Mouse (Mus musculus) kidney, postnatal 36 days (tissue): Measurements from ENCODE around the gene Rfc4.
"Not testable (repeated sequence)": the region's sequence is repeated elsewhere in the genome, so short reads cannot be mapped to it uniquely, and the experiment has no call there.

Experiments
- DNase-seq, 2 experiments: peaks; one replicate each; pipeline ENCODE4 v3.0.0; 2021 to 2022; ENCODE audit warnings: mixed read lengths in 2 of 2

Gene Rfc4

DNA sequence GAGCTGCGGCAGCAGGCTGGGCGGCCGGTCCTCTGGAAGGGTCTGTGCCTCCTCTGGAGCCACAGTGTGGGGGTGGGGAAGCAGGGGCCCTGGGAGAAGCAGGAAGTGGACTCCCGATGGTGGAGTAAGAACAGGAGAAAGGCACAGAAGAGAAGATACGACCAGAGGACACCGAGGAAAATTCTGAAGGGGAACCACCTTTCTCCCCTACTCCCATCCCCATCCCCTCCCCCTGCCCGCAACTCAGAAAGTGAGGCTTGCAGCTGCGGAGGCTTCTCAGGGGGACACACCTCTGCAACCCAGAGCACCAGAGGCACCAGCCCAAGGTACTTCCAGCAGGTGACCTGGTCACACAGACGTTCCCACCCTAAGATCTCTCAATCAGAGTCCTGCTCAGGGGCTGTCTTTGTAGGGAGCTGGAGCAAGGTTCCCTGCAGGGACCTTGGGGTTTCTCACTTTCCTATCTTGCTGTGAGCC lies 27.4 kb downstream of the Rfc4 start:
- peak in 1 of 2 experiments; percentile 57 for DNase-seq

DNA sequence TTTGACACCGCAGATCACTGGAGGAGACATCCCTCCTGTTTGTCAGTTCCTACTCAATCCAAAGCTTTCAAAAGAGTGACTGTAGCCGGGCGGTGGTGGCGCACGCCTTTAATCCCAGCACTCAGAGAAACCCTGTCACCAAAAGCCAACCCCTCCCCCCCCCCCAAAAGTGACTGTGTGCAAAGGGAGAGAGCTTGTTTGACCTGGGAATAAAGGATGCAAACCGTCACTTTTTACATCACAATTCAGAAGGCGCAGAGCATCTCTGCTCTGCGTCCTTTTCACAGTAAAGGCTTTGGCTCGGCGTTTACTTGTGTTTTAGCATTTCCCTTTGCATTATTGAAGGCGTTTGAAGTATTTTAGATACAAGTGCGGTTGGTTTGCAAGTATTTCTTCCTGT lies 27.9 kb downstream of the Rfc4 start:
- DNase-seq = no peak

GRCm38 (mm10) chr16:23098105-23098452 lies 29.5 kb downstream of the Rfc4 start:
- not testable (repeated sequence) for DNase-seq

DNA sequence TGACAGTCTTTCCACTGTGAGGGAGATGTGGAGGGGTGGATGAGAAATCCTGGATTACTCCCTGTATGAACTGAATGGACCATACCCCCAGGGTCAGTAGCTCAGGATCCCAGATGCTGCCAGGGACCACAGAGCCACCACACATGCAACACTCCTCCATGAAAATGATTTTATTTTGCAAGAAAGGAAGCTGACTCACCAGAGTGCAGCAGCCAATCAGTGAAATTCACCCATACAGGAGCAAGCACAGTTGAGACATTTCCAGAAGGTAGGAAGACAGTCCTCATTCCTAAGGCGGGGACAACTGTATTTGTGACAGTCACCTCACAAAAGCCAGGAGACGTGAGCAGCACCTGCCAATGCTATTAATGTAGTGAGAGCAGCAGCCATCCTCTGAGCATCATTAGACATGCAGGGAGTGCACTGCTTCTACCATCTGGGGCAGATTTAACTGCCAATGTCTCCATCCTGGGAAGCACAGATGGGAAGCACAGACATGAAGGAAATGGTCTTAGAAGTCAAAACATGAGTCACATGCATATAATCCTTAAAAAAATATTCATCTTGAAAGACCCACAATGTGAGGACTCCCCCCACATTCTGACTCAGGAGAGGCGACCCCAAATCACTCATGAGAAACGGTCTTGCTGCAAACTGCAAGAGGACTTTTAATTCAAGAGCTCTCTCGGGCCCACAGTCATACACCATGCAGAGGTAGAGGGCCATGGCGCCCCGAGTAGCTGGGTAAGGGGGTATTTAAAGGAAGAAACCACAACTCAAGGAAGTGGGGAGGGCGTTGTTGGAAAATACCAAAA lies 30.0 kb downstream of the Rfc4 start:
- not testable (repeated sequence) for DNase-seq

DNA sequence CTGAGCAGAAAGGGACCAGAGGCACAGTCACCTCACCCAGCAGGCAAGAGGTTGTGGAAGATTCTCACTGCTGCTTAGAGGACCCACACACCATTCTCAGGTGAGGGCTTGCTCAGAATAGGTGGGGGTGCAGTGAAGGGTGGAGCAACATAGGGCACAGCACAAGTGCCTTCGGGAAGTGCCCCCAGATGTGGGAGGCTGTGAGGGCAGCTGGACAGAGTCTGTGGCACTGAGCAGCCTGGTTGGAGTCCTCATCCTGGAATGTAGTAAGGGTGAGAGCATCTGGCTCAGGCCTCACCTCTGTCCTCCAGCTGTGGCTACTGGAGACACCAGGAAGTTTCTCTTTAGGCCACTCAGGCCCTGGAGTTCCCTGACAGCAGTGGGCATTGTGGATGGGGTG lies 30.7 kb downstream of the Rfc4 start:
- not testable (repeated sequence) for DNase-seq

- not testable (repeated sequence) for DNase-seq
Measured at GRCm38 (mm10) chr16:23095581-23095980, 32.0 kb downstream of the Rfc4 start.

DNA sequence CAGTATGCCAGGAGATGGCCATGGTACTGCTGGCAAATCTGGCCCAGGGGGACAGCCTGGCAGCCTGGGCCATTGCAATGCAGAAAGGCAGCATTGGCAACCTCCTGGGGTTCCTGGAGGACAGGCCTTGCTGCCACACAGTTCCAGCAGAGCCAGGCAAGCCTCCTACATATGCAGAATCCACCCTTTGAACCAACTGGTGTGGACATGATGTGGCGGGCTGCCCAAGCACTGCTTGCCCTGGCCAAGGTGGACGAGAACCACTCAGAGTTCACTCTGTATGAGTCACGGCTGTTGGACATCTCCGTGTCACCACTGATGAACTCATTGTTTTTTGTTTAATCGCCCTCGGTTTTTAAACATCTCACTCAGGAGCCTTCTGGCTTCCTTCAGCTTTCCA lies 33.4 kb downstream of the Rfc4 start:
- DNase-seq = no peak

DNA sequence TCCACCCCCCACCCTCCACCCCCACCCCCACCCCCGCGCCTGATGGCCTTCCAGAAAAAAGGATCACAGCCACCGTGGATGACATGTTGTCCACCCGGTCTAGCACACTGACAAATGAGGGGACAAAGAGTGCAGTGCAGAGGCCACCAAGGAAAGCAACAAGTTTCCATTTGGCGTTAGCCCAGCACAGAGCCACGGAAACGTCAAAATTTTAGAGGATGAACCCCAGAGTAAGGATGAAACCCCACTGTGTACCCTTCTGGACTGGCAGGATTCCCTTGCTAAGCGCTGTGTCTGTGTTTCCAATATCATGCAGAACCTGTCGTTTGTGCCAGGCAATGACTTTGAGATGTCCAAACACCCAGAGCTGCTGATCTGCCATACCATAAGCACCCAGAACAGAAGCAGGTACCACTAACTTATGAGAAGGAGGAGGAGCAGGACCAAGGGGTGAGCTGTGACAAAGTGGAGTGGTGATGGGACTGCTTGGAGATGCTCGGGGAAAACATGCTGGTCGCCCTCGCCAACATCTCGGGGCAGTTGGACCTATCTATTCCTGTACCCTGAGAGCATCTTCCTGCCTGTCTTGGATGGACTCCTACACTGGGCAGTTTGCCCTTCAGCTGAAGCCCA lies 34.1 kb downstream of the Rfc4 start:
- DNase-seq = no peak

GRCm38 (mm10) chr16:23091345-23091744 lies 36.2 kb downstream of the Rfc4 start:
- DNase-seq = not testable (repeated sequence)

GRCm38 (mm10) chr16:23088491-23088890 lies 39.0 kb downstream of the Rfc4 start:
- DNase-seq = not testable (repeated sequence)

DNA sequence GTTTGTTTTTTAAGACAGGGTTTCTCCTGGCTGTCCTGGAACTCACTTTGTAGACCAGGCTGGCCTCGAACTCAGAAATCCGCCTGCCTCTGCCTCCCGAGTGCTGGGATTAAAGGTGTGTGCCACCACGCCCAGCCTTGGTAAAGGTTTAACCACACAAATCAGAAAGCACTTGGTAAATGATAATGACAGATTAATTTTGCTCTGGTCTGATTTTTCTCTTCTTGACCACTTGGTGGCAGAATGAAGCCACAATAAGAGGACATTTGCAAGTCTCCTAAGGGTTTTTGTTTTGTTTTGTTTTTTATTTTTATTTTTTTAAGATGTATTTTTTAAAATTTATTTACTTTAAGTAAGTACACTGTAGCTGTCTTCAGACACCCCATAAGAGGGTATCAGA lies 39.8 kb downstream of the Rfc4 start:
- DNase-seq = peak in 1 of 2 experiments; percentile 9

- not testable (repeated sequence) for DNase-seq
Measured at GRCm38 (mm10) chr16:23087159-23087558, 40.4 kb downstream of the Rfc4 start.

- DNase-seq = not testable (repeated sequence)
Measured at GRCm38 (mm10) chr16:23077516-23077915, 50.0 kb downstream of the Rfc4 start.
